8 mouse cellular contexts compared by ENCODE assay signal in the genomic region with DNA sequence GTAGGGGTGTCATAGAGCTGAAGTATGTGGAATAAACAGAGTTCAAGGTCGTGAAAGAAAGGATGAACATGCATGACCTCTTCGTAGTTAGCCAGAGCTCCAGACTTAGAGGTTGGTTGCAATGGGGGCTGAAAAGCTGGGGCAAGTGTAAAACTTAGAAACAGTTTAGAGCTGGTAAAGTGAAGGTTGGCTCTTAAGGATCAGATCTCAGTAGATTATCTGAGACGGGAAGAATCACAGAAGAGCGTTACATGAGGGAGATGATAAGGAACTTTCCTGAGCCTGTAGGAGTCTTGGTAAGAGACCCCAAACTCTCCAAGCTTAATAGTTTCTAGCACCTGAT. TPM values are rescaled to one million over a fixed set of nuclear protein-coding genes. Genes with fewer than 3 reads are reported as not detected.
DNase-seq lines count a peak whose midpoint lies in the region; ATAC-seq and TF ChIP-seq lines count a peak whose summit lies in the region.

No protein-coding gene starts in this region.

- no peak overlapping the region for H3K4me3 ChIP-seq in kidney, adult 2 months (ENCODE audit: insufficient read depth, low read depth, low read length)
- H3K4me3 ChIP-seq in brown adipose tissue, adult 24 weeks (ENCODE audit: insufficient read depth, low read depth, low read length), result peak overlapping the region; percentile 41
- peak overlapping the region; percentile 65 for H3K4me3 ChIP-seq in hindbrain, embryonic 14.5 days (replicated peaks; ENCODE audit: low read length)
- H3K4me3 ChIP-seq in midbrain, embryonic 14.5 days (replicated peaks; ENCODE audit: low read depth, low read length), result peak overlapping the region; percentile 63

- H3K9me3 ChIP-seq in hindbrain, embryonic 14.5 days (ENCODE audit: control insufficient read depth, low read length), result no peaks in the 10 kb centered on the region
- H3K9me3 ChIP-seq in midbrain, embryonic 14.5 days (ENCODE audit: control insufficient read depth, low read length), result no peaks in the 10 kb centered on the region

- no peak for ATAC-seq in hindbrain, embryonic 14.5 days (ENCODE audit: low FRiP score)
- ATAC-seq in midbrain, embryonic 14.5 days (ENCODE audit: low FRiP score, low TSS enrichment), result no peak

- no peak for DNase-seq in kidney, adult 2 months
- DNase-seq in kidney, postnatal 36 days, result no peak
- DNase-seq in hindbrain, embryonic 14.5 days (ENCODE audit: low spot score), result no peak
- no peak for DNase-seq in midbrain, embryonic 14.5 days
- no peak for DNase-seq in T-cell, adult 2 months (ENCODE audit: low spot score)
- no peak for DNase-seq in gastrocnemius, postnatal 14 days
- DNase-seq in thymus, adult 18-20 months, result no peak

- H3K36me3 ChIP-seq in kidney, adult 2 months (ENCODE audit: control insufficient read depth, insufficient read depth, low read length), result no peaks in the 10 kb centered on the region
- H3K36me3 ChIP-seq in hindbrain, embryonic 14.5 days (replicated peaks; ENCODE audit: control insufficient read depth, insufficient read depth), result peaks cover 14% of the 10 kb centered on the region
- peaks cover 14% of the 10 kb centered on the region for H3K36me3 ChIP-seq in midbrain, embryonic 14.5 days (ENCODE audit: control insufficient read depth, insufficient read depth, low read length)

- intact Hi-C loops in gastrocnemius, postnatal 14 days (cut with DNase I; ENCODE audit: low total_unique reads), result loop anchor here (5.0 kb wide), 1 partner anchor 36 kb away; no protein-coding TSS in a partner anchor

- WGBS in kidney, adult 2 months, result 3% methylated on average over 4 of the region's 4 CpGs
- 20% methylated on average over 4 of the region's 4 CpGs for WGBS in hindbrain, embryonic 14.5 days
- WGBS in midbrain, embryonic 14.5 days, result 14% methylated on average over 4 of the region's 4 CpGs

- TF ChIP-seq CTCF in kidney, adult 2 months (conservative IDR thresholded peaks at IDR 0.05; ENCODE audit: insufficient read depth, insufficient read length, low read depth, low read length), result no peak

- H3K27me3 ChIP-seq in kidney, adult 2 months (replicated peaks; ENCODE audit: control insufficient read depth, insufficient read depth, low read length), result no peaks in the 10 kb centered on the region
- no peaks in the 10 kb centered on the region for H3K27me3 ChIP-seq in hindbrain, embryonic 14.5 days (ENCODE audit: control insufficient read depth, insufficient read depth, low read length)
- H3K27me3 ChIP-seq in midbrain, embryonic 14.5 days (ENCODE audit: control insufficient read depth, insufficient read depth, low read length), result no peaks in the 10 kb centered on the region

- TF ChIP-seq POLR2A in kidney, adult 2 months (IDR thresholded peaks at IDR 0.05; ENCODE audit: low read depth, low read length), result no peak

- H3K4me1 ChIP-seq in kidney, adult 2 months (ENCODE audit: control insufficient read depth, insufficient read depth, low read length), result peaks cover 27% of the 10 kb centered on the region
- peaks cover 19% of the 10 kb centered on the region for H3K4me1 ChIP-seq in brown adipose tissue, adult 24 weeks (ENCODE audit: control insufficient read depth, insufficient read depth, insufficient read length, low read length)
- peaks cover 56% of the 10 kb centered on the region for H3K4me1 ChIP-seq in hindbrain, embryonic 14.5 days (replicated peaks; ENCODE audit: control insufficient read depth, insufficient read depth, low read length)
- peaks cover 42% of the 10 kb centered on the region for H3K4me1 ChIP-seq in midbrain, embryonic 14.5 days (ENCODE audit: control insufficient read depth, insufficient read depth, low read length)

- H3K27ac ChIP-seq in kidney, adult 2 months (ENCODE audit: insufficient read depth, low read depth, low read length), result peak overlapping the region; percentile 70
- H3K27ac ChIP-seq in brown adipose tissue, adult 24 weeks (replicated peaks; ENCODE audit: low read depth, low read length), result peak overlapping the region; percentile 45
- peak overlapping the region; percentile 99 for H3K27ac ChIP-seq in hindbrain, embryonic 14.5 days
- H3K27ac ChIP-seq in midbrain, embryonic 14.5 days (replicated peaks; ENCODE audit: low read depth, low read length), result peak overlapping the region; percentile 99

- H3K4me2 ChIP-seq in hindbrain, embryonic 14.5 days (replicated peaks), result peak overlapping the region; percentile 79
- peak overlapping the region; percentile 83 for H3K4me2 ChIP-seq in midbrain, embryonic 14.5 days (ENCODE audit: low read length)

- peak overlapping the region; percentile 82 for H3K9ac ChIP-seq in hindbrain, embryonic 14.5 days
- peak overlapping the region; percentile 81 for H3K9ac ChIP-seq in midbrain, embryonic 14.5 days (replicated peaks; ENCODE audit: low read length)

RNA-seq across cellular contexts. Expression of gene Cic, which starts 10.5 kb away (rescaled TPM):
- polyA plus RNA-seq in kidney, adult 2 months (2012; rRNA removed), result 41.8 and 41.9 TPM in 2 replicates
- 25.2 and 31.3 TPM in 2 replicates for polyA plus RNA-seq in brown adipose tissue, adult 24 weeks (2012; ENCODE audit: insufficient read depth, insufficient read length, missing spikeins)
- 42.5 and 47.5 TPM in 2 replicates for polyA plus RNA-seq in hindbrain, embryonic 14.5 days (2014; fragmentation: Nextera tagmentation; extraction: Ambion mirVana)
- polyA plus RNA-seq in midbrain, embryonic 14.5 days (2014; fragmentation: Nextera tagmentation; extraction: Ambion mirVana), result 47.3 and 52.0 TPM in 2 replicates
- 10 to 100 TPM; 38.2 to 44.1 TPM for total RNA-seq in gastrocnemius, postnatal 14 days (2021)

RNA-seq across cellular contexts. Expression of gene Pafah1b3, which starts 19.8 kb away (rescaled TPM):
- 48.9 and 50.2 TPM in 2 replicates for polyA plus RNA-seq in kidney, adult 2 months (2012; rRNA removed)
- polyA plus RNA-seq in brown adipose tissue, adult 24 weeks (2012; ENCODE audit: insufficient read depth, insufficient read length, missing spikeins), result 1.6 and 4.8 TPM in 2 replicates
- polyA plus RNA-seq in hindbrain, embryonic 14.5 days (2014; fragmentation: Nextera tagmentation; extraction: Ambion mirVana), result 523 and 576 TPM in 2 replicates
- 630 and 836 TPM in 2 replicates for polyA plus RNA-seq in midbrain, embryonic 14.5 days (2014; fragmentation: Nextera tagmentation; extraction: Ambion mirVana)
- total RNA-seq in gastrocnemius, postnatal 14 days (2021), result 1 to 10 TPM; 3.0 to 4.5 TPM

RNA-seq across cellular contexts. Expression of gene Prr19, which starts 23.2 kb away (rescaled TPM):
- polyA plus RNA-seq in kidney, adult 2 months (2012; rRNA removed), result 0.08 TPM in 1 of 2 replicates, not detected in the other
- not detected in 2 replicates for polyA plus RNA-seq in brown adipose tissue, adult 24 weeks (2012; ENCODE audit: insufficient read depth, insufficient read length, missing spikeins)
- polyA plus RNA-seq in hindbrain, embryonic 14.5 days (2014; fragmentation: Nextera tagmentation; extraction: Ambion mirVana), result 4.2 and 5.2 TPM in 2 replicates
- 3.0 and 3.2 TPM in 2 replicates for polyA plus RNA-seq in midbrain, embryonic 14.5 days (2014; fragmentation: Nextera tagmentation; extraction: Ambion mirVana)
- not detected for total RNA-seq in gastrocnemius, postnatal 14 days (2021)

RNA-seq across cellular contexts. Expression of gene Erf, which starts 27.4 kb away (rescaled TPM):
- polyA plus RNA-seq in kidney, adult 2 months (2012; rRNA removed), result 37.0 and 46.2 TPM in 2 replicates
- 7.1 and 7.4 TPM in 2 replicates for polyA plus RNA-seq in brown adipose tissue, adult 24 weeks (2012; ENCODE audit: insufficient read depth, insufficient read length, missing spikeins)
- polyA plus RNA-seq in hindbrain, embryonic 14.5 days (2014; fragmentation: Nextera tagmentation; extraction: Ambion mirVana), result 5.7 and 6.7 TPM in 2 replicates
- 2.2 and 4.8 TPM in 2 replicates for polyA plus RNA-seq in midbrain, embryonic 14.5 days (2014; fragmentation: Nextera tagmentation; extraction: Ambion mirVana)
- 10 to 100 TPM in 1 of 2 experiments, 1 to 10 TPM in 1; 9.8 to 11.8 TPM for total RNA-seq in gastrocnemius, postnatal 14 days (2021)

RNA-seq across cellular contexts. Expression of gene Tmem145, which starts 27.9 kb away (rescaled TPM):
- polyA plus RNA-seq in kidney, adult 2 months (2012; rRNA removed), result 0.28 and 0.35 TPM in 2 replicates
- polyA plus RNA-seq in brown adipose tissue, adult 24 weeks (2012; ENCODE audit: insufficient read depth, insufficient read length, missing spikeins), result not detected in 2 replicates
- polyA plus RNA-seq in hindbrain, embryonic 14.5 days (2014; fragmentation: Nextera tagmentation; extraction: Ambion mirVana), result 74.9 and 81.2 TPM in 2 replicates
- polyA plus RNA-seq in midbrain, embryonic 14.5 days (2014; fragmentation: Nextera tagmentation; extraction: Ambion mirVana), result 68.6 and 77.8 TPM in 2 replicates
- total RNA-seq in gastrocnemius, postnatal 14 days (2021), result not detected

Comparison
In these comparisons a context has a peak if more than half of its experiments do, and no peak if none do; other contexts are left out.
1. H3K27ac ChIP-seq: peak in every context shown above with its lines; median percentile 99 in hindbrain, embryonic 14.5 days; 99 in midbrain, embryonic 14.5 days; 70 in kidney, adult 2 months; 45 in brown adipose tissue, adult 24 weeks.
2. RNA of gene Pafah1b3, which starts 19.8 kb away (polyA plus RNA-seq): 630 to 836 TPM in midbrain, embryonic 14.5 days and 523 to 576 TPM in hindbrain, embryonic 14.5 days; 48.9 to 50.2 TPM in kidney, adult 2 months and 1.6 to 4.8 TPM in brown adipose tissue, adult 24 weeks; every median in the first group is over 10 times any median in the second.